Comparison of ENCODE assay signal across 8 mouse cellular contexts in the genomic region with DNA sequence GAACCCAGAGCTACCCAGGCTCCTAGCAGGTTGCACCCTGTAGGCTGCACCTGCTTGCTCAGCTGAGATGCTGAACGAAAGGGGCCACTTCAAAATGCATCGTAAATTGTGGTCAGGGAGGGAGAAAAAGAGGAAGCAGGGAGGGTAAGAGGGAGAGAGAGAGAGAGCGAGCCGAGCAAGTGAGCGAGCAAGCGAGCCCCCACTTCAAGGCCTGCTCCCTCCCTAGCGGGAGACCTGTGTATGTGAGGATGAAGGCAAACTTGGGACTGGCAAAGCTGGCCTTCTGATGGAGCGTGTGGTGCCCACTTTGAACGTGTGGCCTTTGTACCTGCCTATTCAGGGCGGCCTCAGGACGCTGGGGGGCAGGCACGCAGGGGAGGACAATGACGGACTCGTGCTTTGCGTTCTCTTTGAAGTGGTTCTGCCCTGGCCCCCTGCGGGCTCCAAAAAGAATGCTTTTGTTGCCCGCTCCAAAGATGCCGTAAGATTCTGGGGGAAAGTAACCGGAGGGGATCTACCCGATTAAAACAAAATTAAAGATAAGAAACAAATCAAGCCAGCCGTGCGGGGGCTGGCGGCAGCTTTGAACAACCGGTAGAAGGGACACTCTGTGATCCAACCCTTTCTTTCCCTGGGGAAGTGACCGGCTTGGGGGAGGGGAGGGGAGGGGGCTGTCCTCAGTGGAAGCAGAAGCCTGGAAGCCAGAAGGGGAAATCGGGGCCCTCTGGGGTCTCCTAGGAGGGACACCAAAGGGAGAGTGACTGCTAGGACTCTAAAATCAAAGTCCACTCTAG.
DNase-seq lines count a peak whose midpoint lies in the region; ATAC-seq and TF ChIP-seq lines count a peak whose summit lies in the region.

No protein-coding gene starts in this region.

- DNase-seq in cerebellum, adult 9-10 months: peak; percentile 28
- DNase-seq in cerebellum, postnatal 25 days: no peak
- DNase-seq in lung, postnatal 4 days: peak; percentile 13 to 36
- peak; percentile 45 for DNase-seq in thymus, postnatal 25 days
- no peak for DNase-seq in c-Kit-positive CD71-positive TER-119-positive erythroid progenitor cells, embryonic 14.5 days (ENCODE audit: low spot score)
- DNase-seq in layer of hippocampus, postnatal 36 days: no peak

- H3K36me3 ChIP-seq in E14TG2a.4 (ENCODE audit: insufficient read depth, low read length): no peaks in the 10 kb centered on the region
- H3K36me3 ChIP-seq in hindbrain, embryonic 12.5 days: no peaks in the 10 kb centered on the region

- H3K4me3 ChIP-seq in E14TG2a.4 (replicated peaks; ENCODE audit: low read length): peak overlapping the region; percentile 45
- H3K4me3 ChIP-seq in hindbrain, embryonic 12.5 days: no peak overlapping the region; the same call in 1 of the 2 replicates

- TF ChIP-seq CTCF in E14TG2a.4 (conservative IDR thresholded peaks at IDR 0.05; ENCODE audit: low read length): no peak

- 3% methylated on average over 26 of the region's 26 CpGs for WGBS in hindbrain, embryonic 12.5 days

- ATAC-seq in hindbrain, embryonic 12.5 days (ENCODE audit: low FRiP score): no peak

- no peak overlapping the region for H3K27ac ChIP-seq in hindbrain, embryonic 12.5 days

- H3K4me2 ChIP-seq in hindbrain, embryonic 12.5 days (replicated peaks): peak overlapping the region; percentile 35

- peaks cover 95% of the 10 kb centered on the region for H3K27me3 ChIP-seq in E14TG2a.4 (ENCODE audit: insufficient read depth, low read length)
- peaks cover 33% of the 10 kb centered on the region for H3K27me3 ChIP-seq in hindbrain, embryonic 12.5 days

- peaks cover 46% of the 10 kb centered on the region for H3K4me1 ChIP-seq in E14TG2a.4 (replicated peaks; ENCODE audit: low read depth, low read length)
- peaks cover 46% of the 10 kb centered on the region for H3K4me1 ChIP-seq in hindbrain, embryonic 12.5 days

- H3K9me3 ChIP-seq in E14TG2a.4 (ENCODE audit: low read length): peaks cover 7% of the 10 kb centered on the region; the same call in 1 of the 2 replicates
- H3K9me3 ChIP-seq in hindbrain, embryonic 12.5 days (replicated peaks): no peaks in the 10 kb centered on the region

- 0 out of 2 replicates have a peak overlapping the region, but pooled peaks have one; percentile 3 for H3K9ac ChIP-seq in hindbrain, embryonic 12.5 days

Comparison
In these comparisons a context has a peak if more than half of its experiments do, and no peak if none do; other contexts are left out.
1. DNase-seq: peak in cerebellum, adult 9-10 months (single experiment), lung, postnatal 4 days (2 of 2) and thymus, postnatal 25 days (single experiment); none in cerebellum, postnatal 25 days (0 of 2), c-Kit-positive CD71-positive TER-119-positive erythroid progenitor cells, embryonic 14.5 days (single experiment) and layer of hippocampus, postnatal 36 days (0 of 2).